17 mouse cellular contexts compared by ENCODE assay signal in the genomic region with DNA sequence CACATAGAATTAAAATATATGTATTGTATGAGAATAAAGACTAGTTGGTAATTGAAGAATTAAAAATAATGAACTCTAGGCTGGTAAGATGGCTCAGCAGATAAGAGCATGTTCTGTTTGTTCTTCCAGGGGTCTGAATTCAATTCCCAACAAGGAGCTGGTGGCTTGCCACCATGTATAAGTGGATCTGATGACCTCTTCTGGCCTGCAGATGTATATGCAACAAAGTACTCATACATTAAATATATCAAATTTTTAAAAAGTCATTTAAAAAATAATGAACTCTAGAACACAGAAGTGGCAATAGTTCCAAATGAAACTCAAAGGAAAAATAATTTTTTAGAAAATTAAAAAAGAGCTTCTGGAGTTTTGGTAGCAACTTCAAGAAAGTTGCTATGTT.
DNase-seq lines count a peak whose midpoint lies in the region; ATAC-seq and TF ChIP-seq lines count a peak whose summit lies in the region.
"Had no signal": no experiment of that assay in that cellular context is flagged by ENCODE, and none has a peak within 500 bp of the region (broad histone marks: within the 10 kb centered on the region; RNA-seq: fewer than 3 reads in every experiment).

No protein-coding gene starts in this region.

- no peak overlapping the region for H3K4me3 ChIP-seq in heart, adult 2 months
- H3K4me3 ChIP-seq in midbrain, postnatal 0 days (ENCODE audit: low read depth, low read length) = no peak overlapping the region
- H3K4me3 ChIP-seq in midbrain, embryonic 13.5 days (replicated peaks) = no peak overlapping the region
- H3K4me3 ChIP-seq: gastrocnemius, adult 2 months; heart, embryonic 15.5 days; liver, embryonic 12.5 days; neural tube, embryonic 12.5 days; stomach, embryonic 15.5 days had no signal

- H3K9me3 ChIP-seq in midbrain, postnatal 0 days (ENCODE audit: low read length) = no peaks in the 10 kb centered on the region
- no peaks in the 10 kb centered on the region for H3K9me3 ChIP-seq in midbrain, embryonic 13.5 days
- H3K9me3 ChIP-seq: heart, embryonic 15.5 days; liver, embryonic 12.5 days; neural tube, embryonic 12.5 days; stomach, embryonic 15.5 days had no signal

- 0 out of 2 replicates have a peak, but pooled peaks have one; percentile 11 for TF ChIP-seq CTCF in heart, adult 2 months (IDR thresholded peaks at IDR 0.05)
- TF ChIP-seq CTCF in midbrain, postnatal 0 days (IDR thresholded peaks at IDR 0.05) = 0 out of 2 replicates have a peak, but pooled peaks have one; percentile 4

- H3K27me3 ChIP-seq in heart, adult 2 months (ENCODE audit: control insufficient read depth, insufficient read depth, low read length) = no peaks in the 10 kb centered on the region
- no peaks in the 10 kb centered on the region for H3K27me3 ChIP-seq in midbrain, postnatal 0 days (ENCODE audit: insufficient read depth, low read length)
- no peaks in the 10 kb centered on the region for H3K27me3 ChIP-seq in midbrain, embryonic 13.5 days
- H3K27me3 ChIP-seq: heart, embryonic 15.5 days; liver, embryonic 12.5 days; neural tube, embryonic 12.5 days; stomach, embryonic 15.5 days had no signal

- no peak for TF ChIP-seq POLR2A in heart, adult 2 months (IDR thresholded peaks at IDR 0.05; ENCODE audit: insufficient read depth, low read depth, low read length)

- H3K79me2 ChIP-seq in heart, adult 2 months (replicated peaks; ENCODE audit: control insufficient read depth, insufficient read depth, low read length) = no peaks in the 10 kb centered on the region

- no peak overlapping the region for H3K9ac ChIP-seq in heart, adult 2 months (ENCODE audit: low read depth, low read length)
- no peak overlapping the region for H3K9ac ChIP-seq in midbrain, postnatal 0 days (replicated peaks; ENCODE audit: low read length, poor library complexity, severe bottlenecking)
- no peak overlapping the region for H3K9ac ChIP-seq in midbrain, embryonic 13.5 days (replicated peaks)
- H3K9ac ChIP-seq: heart, embryonic 15.5 days; liver, embryonic 12.5 days; neural tube, embryonic 12.5 days; stomach, embryonic 15.5 days had no signal

- no peak overlapping the region for H3K4me2 ChIP-seq in midbrain, postnatal 0 days (ENCODE audit: low read depth, low read length, poor library complexity, severe bottlenecking)
- no peak overlapping the region for H3K4me2 ChIP-seq in midbrain, embryonic 13.5 days (replicated peaks)
- H3K4me2 ChIP-seq: heart, embryonic 15.5 days; liver, embryonic 12.5 days; neural tube, embryonic 12.5 days; stomach, embryonic 15.5 days had no signal

- no peak for ATAC-seq in midbrain, postnatal 0 days (ENCODE audit: low FRiP score)
- ATAC-seq in midbrain, embryonic 13.5 days = no peak
- no peak for ATAC-seq in CD4-positive, CD25-positive, alpha-beta regulatory T cell, adult 4 months
- ATAC-seq: forebrain, embryonic 16.5 days; liver, embryonic 12.5 days had no signal

- intact Hi-C loops in heart, adult 2 months (cut with DNase I) = no loop called here

- no peak for TF ChIP-seq EP300 in heart, adult 2 months (IDR thresholded peaks at IDR 0.05; ENCODE audit: insufficient read depth, low read depth, low read length)

- H3K36me3 ChIP-seq in heart, adult 2 months (ENCODE audit: control insufficient read depth, insufficient read depth, low read length) = no peaks in the 10 kb centered on the region
- no peaks in the 10 kb centered on the region for H3K36me3 ChIP-seq in midbrain, postnatal 0 days (ENCODE audit: insufficient read depth, low read length)
- no peaks in the 10 kb centered on the region for H3K36me3 ChIP-seq in midbrain, embryonic 13.5 days
- H3K36me3 ChIP-seq: heart, embryonic 15.5 days; liver, embryonic 12.5 days; neural tube, embryonic 12.5 days; stomach, embryonic 15.5 days had no signal

- no peaks in the 10 kb centered on the region for H3K4me1 ChIP-seq in heart, adult 2 months (ENCODE audit: control insufficient read depth, insufficient read depth, low read length)
- H3K4me1 ChIP-seq in midbrain, postnatal 0 days (ENCODE audit: insufficient read depth, low read length) = no peaks in the 10 kb centered on the region
- H3K4me1 ChIP-seq in midbrain, embryonic 13.5 days (replicated peaks) = no peaks in the 10 kb centered on the region
- H3K4me1 ChIP-seq: heart, embryonic 15.5 days; liver, embryonic 12.5 days; neural tube, embryonic 12.5 days; stomach, embryonic 15.5 days had no signal

- no peak overlapping the region for H3K27ac ChIP-seq in heart, adult 2 months
- no peak overlapping the region for H3K27ac ChIP-seq in midbrain, postnatal 0 days (ENCODE audit: low read depth, low read length)
- no peak overlapping the region for H3K27ac ChIP-seq in midbrain, embryonic 13.5 days
- H3K27ac ChIP-seq: gastrocnemius, adult 2 months; heart, embryonic 15.5 days; liver, embryonic 12.5 days; neural tube, embryonic 12.5 days; stomach, embryonic 15.5 days had no signal

- no peak for DNase-seq in heart, adult 2 months
- DNase-seq in heart, adult 18-20 months = no peak
- no peak for DNase-seq in midbrain, postnatal 0 days (ENCODE audit: low spot score)
- peak; percentile 10 for DNase-seq in R1 (ENCODE audit: low read depth, low spot score)
- DNase-seq in frontal cortex, postnatal 25 days (ENCODE audit: low spot score in 2 of 2) = no peak
- DNase-seq: adrenal gland, postnatal 14 days; cerebellum, adult 8-10 months; gastrocnemius, adult 2 months; heart, adult 11 months; kidney, adult 9 months had no signal
